Mouse (Mus musculus) cortical plate, adult 2 months (tissue): Measurements from ENCODE around the gene Kank1.

ENCODE experiments used
- CTCF ChIP-seq: fragments of 200-500 bp; IDR thresholded peaks from 2 replicates; pipeline ENCODE4 v1.5.1; 2011; ENCODE audit warnings: mild to moderate bottlenecking, control low read depth, low read length; ENCODE audit not compliant: insufficient read depth; ENCODE audit errors: extremely low read depth
- POLR2A ChIP-seq: fragments of 200-500 bp; IDR thresholded peaks from 2 replicates; pipeline ENCODE4 v1.6.1; 2011; ENCODE audit warnings: mild to moderate bottlenecking, low read length, control low read depth; ENCODE audit not compliant: insufficient read depth; ENCODE audit errors: extremely low read depth

DNA sequence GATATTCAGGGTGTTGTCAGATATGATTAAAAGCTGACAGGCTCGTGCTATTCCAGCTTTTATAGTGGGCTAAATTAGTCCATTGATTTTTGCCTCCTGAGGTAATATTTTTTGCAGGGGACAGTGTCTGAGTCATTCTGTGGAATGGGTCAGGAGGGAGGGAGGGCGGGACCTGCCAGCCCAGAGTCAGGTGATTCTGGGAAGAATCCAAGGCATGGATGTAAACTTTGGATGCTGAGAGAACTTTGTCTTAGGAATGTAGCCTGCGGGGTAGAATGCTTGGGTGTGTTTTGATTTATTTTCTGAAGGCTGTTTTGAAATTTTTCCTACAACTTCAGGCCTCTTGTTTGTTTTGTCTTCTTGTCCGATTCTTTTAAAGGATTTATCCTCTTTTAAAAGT, 6.8 kb downstream of the Kank1 start:
- no peak for TF ChIP-seq CTCF
- no peak for TF ChIP-seq POLR2A
